Mouse (Mus musculus) C2C12 (cell line): ENCODE measurements around the gene Tspan9. TPM values are rescaled to one million over a fixed set of nuclear protein-coding genes. Genes with fewer than 3 reads are reported as not detected.

Source experiments
- H3K27me3 ChIP-seq: one replicate; pipeline ENCODE4 v1.6.1; 2011; ENCODE audit not compliant: control insufficient read depth, insufficient read depth, insufficient read length
- H3K36me3 ChIP-seq: one replicate; pipeline ENCODE4 v1.6.1; 2011; ENCODE audit not compliant: control insufficient read depth, insufficient read depth
- H3K4me3 ChIP-seq: one replicate; pipeline ENCODE4 v1.5.1; 2011; ENCODE audit warnings: mild to moderate bottlenecking, control low read depth; ENCODE audit not compliant: poor library complexity, insufficient read depth, severe bottlenecking
- H3K79me2 ChIP-seq: one replicate; pipeline ENCODE4 v1.6.1; 2011; ENCODE audit not compliant: control insufficient read depth, insufficient read depth
- H3K79me3 ChIP-seq: one replicate; pipeline ENCODE4 v1.6.1; 2011; ENCODE audit warnings: low read depth, control low read depth
- H3ac ChIP-seq: one replicate; pipeline ENCODE3; 2011; ENCODE audit warnings: low read depth; ENCODE audit not compliant: control insufficient read depth, insufficient read length
- CEBPB ChIP-seq: IDR thresholded peaks from one replicate; pipeline ENCODE4 v1.6.1; 2011; ENCODE audit warnings: low read depth, mild to moderate bottlenecking, control low read depth, moderate library complexity
- CTCF ChIP-seq: IDR thresholded peaks from one replicate; pipeline ENCODE4 v1.5.1; 2011; ENCODE audit not compliant: control insufficient read depth, insufficient read depth, insufficient read length
- FOSL1 ChIP-seq: IDR thresholded peaks from one replicate; pipeline ENCODE4 v1.8.0; 2011; ENCODE audit warnings: mild to moderate bottlenecking, low read length; ENCODE audit not compliant: poor library complexity, insufficient read depth, severe bottlenecking
- MAX ChIP-seq: IDR thresholded peaks from one replicate; pipeline ENCODE4 v1.6.1; 2011; ENCODE audit warnings: mild to moderate bottlenecking, control low read depth
- MYOD1 ChIP-seq: IDR thresholded peaks from one replicate; pipeline ENCODE4 v1.6.1; 2011; ENCODE audit warnings: low read depth; ENCODE audit not compliant: control insufficient read depth, insufficient read length
- MYOG ChIP-seq: IDR thresholded peaks from one replicate; pipeline ENCODE4 v1.6.1; 2011; ENCODE audit not compliant: control insufficient read depth, insufficient read length; ENCODE audit errors: extremely low read depth
- USF1 ChIP-seq: IDR thresholded peaks from one replicate; pipeline ENCODE4 v1.6.1; 2011; ENCODE audit warnings: low read depth, mild to moderate bottlenecking, control low read depth, moderate library complexity
- polyA plus RNA-seq: library from polyadenylated mRNA; unstranded; fragments of >200 nt; fragmentation: generic; extraction: Trizol; gene quantifications from one replicate; pipeline ENCODE4 v1.2.1, GENCODE M21; 2012; ENCODE audit warnings: missing spikeins

The Tspan9 gene
- polyA plus RNA-seq, 1 experiment, result 57.6 TPM

DNA sequence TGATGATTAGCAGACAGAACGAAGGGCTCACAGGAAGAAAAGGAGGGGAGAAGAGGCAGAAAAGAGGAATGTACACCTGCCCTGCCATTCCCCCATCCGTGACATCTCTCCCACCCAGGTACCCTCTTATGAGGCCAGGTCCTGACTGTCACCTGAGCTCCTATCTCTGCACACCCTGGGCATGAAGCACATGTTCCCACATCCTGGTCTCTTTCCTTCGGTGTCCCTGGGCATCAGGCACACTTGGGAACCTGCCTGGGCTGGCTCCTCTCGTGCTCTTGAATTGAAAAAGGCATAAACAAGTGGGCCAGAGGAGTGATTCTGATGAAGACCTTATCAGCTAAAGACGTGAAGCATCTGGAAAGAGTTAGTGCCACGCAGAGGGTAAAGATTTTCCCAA lies 80.6 kb downstream of the Tspan9 start:
- no peaks in the 10 kb centered on the region for H3K79me3 ChIP-seq
- TF ChIP-seq USF1 (no peak), MYOG (no peak), CTCF (no peak), FOSL1 (no peak), CEBPB (no peak), MAX (no peak), MYOD1 (no peak)
- H3K79me2 ChIP-seq, result no peaks in the 10 kb centered on the region

GRCm38 (mm10) chr6:128062216-128062615 lies 81.2 kb downstream of the Tspan9 start:
- H3K79me2 ChIP-seq, result no peaks in the 10 kb centered on the region
- H3K79me3 ChIP-seq, result no peaks in the 10 kb centered on the region
- no peaks in the 10 kb centered on the region for H3K27me3 ChIP-seq
- H3ac ChIP-seq, result no peak overlapping the region
- H3K4me3 ChIP-seq, result no peak overlapping the region
- no peaks in the 10 kb centered on the region for H3K36me3 ChIP-seq
- TF ChIP-seq MAX, result no peak
- TF ChIP-seq CEBPB, result no peak
- no peak for TF ChIP-seq MYOG
- TF ChIP-seq MYOD1, result no peak
- no peak for TF ChIP-seq FOSL1
- no peak for TF ChIP-seq CTCF
- no peak for TF ChIP-seq USF1

More for the DNA sequence above, 80.6 kb downstream of the Tspan9 start:
- Histone ChIP-seq H3K36me3 (no peaks in the 10 kb centered on the region), H3ac (no peak overlapping the region), H3K4me3 (no peak overlapping the region), H3K27me3 (no peaks in the 10 kb centered on the region)

- Histone ChIP-seq H3K36me3 (no peaks in the 10 kb centered on the region), H3K79me2 (no peaks in the 10 kb centered on the region)
- TF ChIP-seq CTCF (no peak), FOSL1 (no peak), MYOG (no peak), CEBPB (no peak), MAX (no peak), MYOD1 (no peak), USF1 (no peak)
Measured at GRCm38 (mm10) chr6:128061342-128061741, 82.1 kb downstream of the Tspan9 start.

DNA sequence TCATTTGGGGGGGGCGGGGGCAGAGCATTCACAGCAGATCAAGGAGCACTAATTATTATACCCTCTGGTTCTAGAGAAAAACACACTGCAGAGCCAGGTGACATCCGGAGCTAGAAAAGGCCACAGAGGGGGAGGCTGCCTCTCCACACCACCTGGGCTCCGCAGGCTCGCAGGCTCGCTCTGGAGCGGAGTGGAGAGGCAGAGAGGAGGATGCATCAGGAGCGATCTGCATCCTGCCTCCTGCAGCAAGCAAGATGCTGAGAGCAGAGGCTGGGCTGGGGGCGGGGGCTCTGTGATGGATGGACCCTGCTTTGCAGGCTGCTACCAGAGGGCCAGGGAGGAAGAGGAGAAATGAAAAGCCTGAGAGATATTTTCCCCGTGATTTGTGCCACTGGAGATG lies 84.8 kb downstream of the Tspan9 start:
- H3ac ChIP-seq, result no peak overlapping the region
- no peaks in the 10 kb centered on the region for H3K79me3 ChIP-seq
- H3K36me3 ChIP-seq, result no peaks in the 10 kb centered on the region
- no peaks in the 10 kb centered on the region for H3K79me2 ChIP-seq
- H3K4me3 ChIP-seq, result no peak overlapping the region
- TF ChIP-seq MAX, result no peak
- TF ChIP-seq FOSL1, result no peak
- TF ChIP-seq CTCF, result no peak
- no peak for TF ChIP-seq USF1
- no peak for TF ChIP-seq MYOG
- TF ChIP-seq CEBPB, result no peak
- no peak for TF ChIP-seq MYOD1
- H3K27me3 ChIP-seq, result no peaks in the 10 kb centered on the region

More at GRCm38 (mm10) chr6:128061342-128061741, 82.1 kb downstream of the Tspan9 start:
- Histone ChIP-seq H3ac (no peak overlapping the region), H3K4me3 (no peak overlapping the region), H3K27me3 (no peaks in the 10 kb centered on the region), H3K79me3 (no peaks in the 10 kb centered on the region)

DNA sequence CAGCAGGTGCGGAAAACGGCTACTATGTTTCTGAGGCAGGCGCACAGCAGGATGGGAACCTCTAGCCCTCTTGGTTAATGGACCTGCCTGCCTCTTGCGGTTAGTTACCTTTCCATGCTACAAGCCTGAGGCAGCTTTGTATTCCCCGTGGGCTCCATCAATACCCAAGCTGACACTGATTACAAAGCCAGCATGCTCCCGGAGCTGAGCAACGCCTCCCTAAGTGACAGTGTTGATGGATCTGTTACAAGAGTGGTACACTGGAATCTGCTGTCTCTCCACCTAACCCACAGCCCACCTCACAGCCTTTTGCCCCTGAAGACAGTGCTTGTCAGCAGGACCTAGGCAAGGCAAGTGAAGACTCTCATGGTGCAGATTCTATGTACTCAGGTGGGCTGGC lies 85.2 kb downstream of the Tspan9 start:
- no peaks in the 10 kb centered on the region for H3K79me3 ChIP-seq
- TF ChIP-seq CEBPB, result no peak
- no peak for TF ChIP-seq MAX
- TF ChIP-seq CTCF, result no peak
- TF ChIP-seq FOSL1, result no peak
- TF ChIP-seq MYOD1, result no peak
- TF ChIP-seq MYOG, result no peak
- no peak for TF ChIP-seq USF1

More for the DNA sequence above, 85.2 kb downstream of the Tspan9 start:
- no peaks in the 10 kb centered on the region for H3K27me3 ChIP-seq
- no peaks in the 10 kb centered on the region for H3K79me2 ChIP-seq
- no peak overlapping the region for H3K4me3 ChIP-seq
- no peaks in the 10 kb centered on the region for H3K36me3 ChIP-seq
- no peak overlapping the region for H3ac ChIP-seq
